Mouse (Mus musculus) megakaryocyte, embryonic 14.5 days (primary cell): ENCODE measurements around the gene Fsd2.

Source experiments
- FLI1 ChIP-seq: IDR thresholded peaks from 2 replicates; pipeline ENCODE4 v1.6.1; 2012; ENCODE audit warnings: low read length, inconsistent platforms, mixed read lengths
- GATA1 ChIP-seq: IDR thresholded peaks from 3 replicates; pipeline ENCODE4 v1.6.1; 2012; ENCODE audit warnings: mixed read lengths, low read length, inconsistent platforms, borderline replicate concordance

DNA sequence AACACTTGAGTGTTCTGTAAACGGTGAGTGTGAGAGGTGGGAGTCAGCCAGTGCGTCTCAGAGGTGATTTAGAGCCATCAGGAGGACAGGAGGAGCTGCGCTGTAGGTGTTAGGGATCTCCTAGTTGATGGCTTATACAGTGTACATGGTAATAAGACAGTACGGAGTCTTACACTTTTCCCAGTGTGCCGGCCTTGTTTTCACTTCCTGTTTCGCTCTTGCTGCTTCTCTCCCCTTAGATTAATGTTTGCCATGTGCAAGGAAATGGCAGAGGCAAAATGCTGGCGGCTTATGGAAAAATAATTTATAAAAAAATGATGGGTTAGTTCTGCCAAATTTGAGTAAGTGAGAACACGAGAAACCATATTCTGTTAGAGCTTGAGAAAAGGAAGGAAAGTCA is 37.8 kb downstream of the Fsd2 start:
- TF ChIP-seq GATA1 (no peak), FLI1 (no peak)
